Mouse (Mus musculus) E14TG2a.4 (cell line): Measurements from ENCODE around the gene Pold1.
A peak's percentile ranks its signal among the peaks of the same experiment; 100 is the strongest.

ENCODE experiments used
- H3K27me3 ChIP-seq: 2 replicates; pipeline ENCODE4 v1.6.1; 2014; ENCODE audit warnings: low read length, control low read depth; ENCODE audit not compliant: insufficient read depth
- H3K36me3 ChIP-seq: 2 replicates; pipeline ENCODE4 v1.6.1; 2014; ENCODE audit warnings: low read length, control low read depth; ENCODE audit not compliant: insufficient read depth
- H3K4me1 ChIP-seq: replicated peaks from 2 replicates; pipeline ENCODE4 v1.6.1; 2014; ENCODE audit warnings: low read depth, low read length, control low read depth
- H3K4me3 ChIP-seq: replicated peaks from 2 replicates; pipeline ENCODE4 v1.5.1; 2014; ENCODE audit warnings: mild to moderate bottlenecking, low read length
- H3K9me3 ChIP-seq: 2 replicates; pipeline ENCODE4 v1.6.1; 2014; ENCODE audit warnings: low read length, control low read depth
- CTCF ChIP-seq: conservative IDR thresholded peaks from 2 replicates; pipeline ENCODE4 v1.5.1; 2014; ENCODE audit warnings: low read length
- NANOG ChIP-seq: IDR thresholded peaks from 2 replicates; pipeline ENCODE4 v1.6.1; 2014; ENCODE audit warnings: borderline replicate concordance, low read length, mixed read lengths
- POU5F1 ChIP-seq: IDR thresholded peaks from 2 replicates; pipeline ENCODE4 v1.6.1; 2014; ENCODE audit warnings: low read length, borderline replicate concordance

The Pold1 gene

DNA sequence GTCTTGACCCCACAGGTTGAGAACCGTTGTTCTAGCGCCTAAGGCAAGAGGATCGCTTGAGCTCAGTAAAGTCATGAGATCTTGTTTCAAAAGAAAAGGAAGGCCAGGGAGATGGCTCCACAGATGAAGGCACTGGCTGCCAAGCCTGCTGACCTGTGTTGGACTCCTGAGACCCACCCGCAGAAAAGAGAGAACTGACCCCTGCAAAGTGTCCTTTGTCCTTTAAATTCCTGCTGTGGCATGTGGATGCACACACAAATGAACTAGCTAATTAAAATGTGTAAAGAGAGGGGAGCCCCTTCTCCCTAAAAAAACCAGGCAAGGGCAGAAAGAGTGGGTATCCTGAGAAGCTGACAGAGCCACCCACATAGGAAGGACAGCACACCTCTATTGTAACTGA lies 23.2 kb upstream of the Pold1 start:
- peak overlapping the region; percentile 48 for H3K4me3 ChIP-seq
- no peaks in the 10 kb centered on the region for H3K36me3 ChIP-seq
- H3K9me3 ChIP-seq = no peaks in the 10 kb centered on the region
- peaks cover 57% of the 10 kb centered on the region for H3K4me1 ChIP-seq
- H3K27me3 ChIP-seq = no peaks in the 10 kb centered on the region
- no peak for TF ChIP-seq CTCF
- TF ChIP-seq POU5F1 = no peak
- TF ChIP-seq NANOG = no peak

DNA sequence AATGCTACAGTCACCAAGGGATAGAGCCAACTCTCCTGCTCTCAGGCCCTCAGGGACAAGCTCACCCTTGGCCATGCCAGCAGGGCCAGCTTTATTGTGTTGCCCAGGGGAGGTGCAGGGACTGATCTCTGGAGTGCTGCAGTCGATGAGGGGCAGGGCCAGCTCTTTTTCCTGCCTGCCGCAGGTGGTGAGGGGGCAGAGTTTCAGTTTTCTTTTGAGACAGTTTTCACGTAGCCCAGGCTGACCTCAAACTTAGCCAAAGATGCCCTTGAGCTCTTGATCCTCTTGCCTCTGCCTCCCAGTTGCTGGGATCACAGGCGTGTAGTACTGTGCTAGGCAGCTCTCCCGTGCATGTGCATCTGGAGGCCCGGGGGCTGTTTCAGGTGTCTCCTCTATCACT lies 22.3 kb upstream of the Pold1 start:
- Histone ChIP-seq H3K4me3 (peak overlapping the region; percentile 20; the same call in 1 of the 2 replicates), H3K36me3 (no peaks in the 10 kb centered on the region), H3K9me3 (no peaks in the 10 kb centered on the region), H3K27me3 (no peaks in the 10 kb centered on the region), H3K4me1 (peaks cover 51% of the 10 kb centered on the region)
- TF ChIP-seq POU5F1 (no peak), NANOG (no peak), CTCF (no peak)

DNA sequence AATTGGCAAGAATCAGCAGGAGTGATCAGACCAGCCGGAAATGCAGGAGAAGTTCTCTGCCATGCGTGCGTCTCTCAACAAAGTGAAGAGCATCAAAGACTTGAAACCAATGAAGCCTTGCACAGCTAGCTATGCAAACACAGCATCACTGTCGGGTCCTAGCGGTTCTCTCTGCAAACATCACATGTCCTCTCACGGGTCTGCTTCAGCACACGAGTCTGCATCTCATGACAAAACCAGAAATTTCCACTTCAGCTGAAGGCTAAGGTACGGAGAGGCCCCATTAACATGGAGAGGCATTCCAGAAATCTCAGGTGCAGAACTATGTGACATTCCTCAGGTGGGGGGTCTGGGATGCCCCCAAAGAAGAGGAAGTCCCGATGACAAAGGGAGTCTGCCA lies 20.2 kb upstream of the Pold1 start:
- no peak overlapping the region for H3K4me3 ChIP-seq
- no peaks in the 10 kb centered on the region for H3K36me3 ChIP-seq
- no peaks in the 10 kb centered on the region for H3K27me3 ChIP-seq
- H3K4me1 ChIP-seq = peaks cover 59% of the 10 kb centered on the region
- TF ChIP-seq POU5F1 = no peak
- TF ChIP-seq NANOG = no peak
- TF ChIP-seq CTCF = no peak
- H3K9me3 ChIP-seq = no peaks in the 10 kb centered on the region

DNA sequence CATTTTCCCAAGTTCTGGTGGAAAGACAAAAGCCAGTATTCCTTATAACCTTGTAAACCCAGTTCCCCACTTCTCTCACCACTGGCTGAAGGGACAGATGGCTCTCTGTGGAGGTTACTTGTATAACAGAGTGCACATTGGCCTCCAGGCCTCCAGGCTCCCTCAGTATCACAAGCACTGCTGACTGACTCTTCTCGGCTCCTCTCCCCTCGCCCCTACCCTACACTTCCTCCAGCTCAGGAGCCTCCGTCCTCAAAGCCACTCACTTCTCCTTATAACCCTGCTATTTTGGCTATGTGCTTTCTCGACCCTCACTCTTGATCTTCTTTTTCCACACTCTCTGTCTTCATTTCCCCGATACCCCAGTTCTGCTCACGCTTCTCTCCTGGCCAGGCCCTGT lies 16.8 kb upstream of the Pold1 start:
- Histone ChIP-seq H3K4me1 (peaks cover 39% of the 10 kb centered on the region), H3K4me3 (no peak overlapping the region), H3K27me3 (no peaks in the 10 kb centered on the region), H3K36me3 (no peaks in the 10 kb centered on the region), H3K9me3 (no peaks in the 10 kb centered on the region)
- TF ChIP-seq NANOG (no peak), CTCF (no peak)

DNA sequence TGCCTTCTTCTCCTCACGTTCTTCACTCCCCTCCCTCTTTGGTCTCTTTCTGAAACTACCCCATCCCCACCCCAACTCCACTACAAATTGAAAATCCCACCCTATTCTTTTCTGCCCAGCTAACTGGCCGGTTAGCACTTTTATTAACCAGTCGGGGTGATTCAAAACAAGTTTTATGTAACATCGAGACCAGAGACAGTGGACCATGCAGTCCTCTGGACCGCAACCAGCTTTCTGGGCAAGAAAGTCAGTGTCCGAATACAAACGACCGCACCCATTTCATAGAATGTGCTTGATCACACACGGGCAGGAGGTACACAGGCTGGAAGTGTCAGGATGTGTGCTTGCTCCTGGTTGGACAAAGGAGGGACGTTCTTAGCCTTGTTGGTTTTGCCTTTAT lies 15.8 kb upstream of the Pold1 start:
- TF ChIP-seq CTCF = no peak
- TF ChIP-seq POU5F1 = no peak
- TF ChIP-seq NANOG = no peak
- H3K9me3 ChIP-seq = no peaks in the 10 kb centered on the region
- H3K4me1 ChIP-seq = peaks cover 47% of the 10 kb centered on the region
- no peaks in the 10 kb centered on the region for H3K27me3 ChIP-seq
- no peaks in the 10 kb centered on the region for H3K36me3 ChIP-seq
- no peak overlapping the region for H3K4me3 ChIP-seq

DNA sequence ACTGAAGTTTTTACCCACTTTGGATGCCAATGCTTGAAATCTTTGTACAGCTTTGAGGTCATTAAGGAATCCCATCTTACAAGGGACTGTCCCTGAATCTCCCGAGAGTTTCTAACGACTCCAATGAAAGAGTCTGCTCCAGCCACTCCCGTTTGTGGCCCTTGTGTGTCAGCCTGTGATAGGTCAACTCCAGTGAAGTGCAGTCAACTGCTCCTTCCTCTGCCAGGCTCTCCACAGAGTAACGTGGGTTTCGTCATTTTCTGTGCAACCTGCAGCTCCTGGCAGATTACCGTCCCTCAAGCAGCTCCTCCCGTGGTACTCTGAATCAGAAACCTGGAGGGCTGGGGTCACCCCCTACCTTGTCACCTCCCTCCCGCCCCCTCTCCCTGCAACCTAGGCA lies 14.6 kb upstream of the Pold1 start:
- H3K9me3 ChIP-seq = no peaks in the 10 kb centered on the region
- no peaks in the 10 kb centered on the region for H3K27me3 ChIP-seq
- H3K36me3 ChIP-seq = no peaks in the 10 kb centered on the region
- H3K4me3 ChIP-seq = no peak overlapping the region
- peaks cover 50% of the 10 kb centered on the region for H3K4me1 ChIP-seq
- no peak for TF ChIP-seq CTCF
- TF ChIP-seq NANOG = no peak
- TF ChIP-seq POU5F1 = no peak

DNA sequence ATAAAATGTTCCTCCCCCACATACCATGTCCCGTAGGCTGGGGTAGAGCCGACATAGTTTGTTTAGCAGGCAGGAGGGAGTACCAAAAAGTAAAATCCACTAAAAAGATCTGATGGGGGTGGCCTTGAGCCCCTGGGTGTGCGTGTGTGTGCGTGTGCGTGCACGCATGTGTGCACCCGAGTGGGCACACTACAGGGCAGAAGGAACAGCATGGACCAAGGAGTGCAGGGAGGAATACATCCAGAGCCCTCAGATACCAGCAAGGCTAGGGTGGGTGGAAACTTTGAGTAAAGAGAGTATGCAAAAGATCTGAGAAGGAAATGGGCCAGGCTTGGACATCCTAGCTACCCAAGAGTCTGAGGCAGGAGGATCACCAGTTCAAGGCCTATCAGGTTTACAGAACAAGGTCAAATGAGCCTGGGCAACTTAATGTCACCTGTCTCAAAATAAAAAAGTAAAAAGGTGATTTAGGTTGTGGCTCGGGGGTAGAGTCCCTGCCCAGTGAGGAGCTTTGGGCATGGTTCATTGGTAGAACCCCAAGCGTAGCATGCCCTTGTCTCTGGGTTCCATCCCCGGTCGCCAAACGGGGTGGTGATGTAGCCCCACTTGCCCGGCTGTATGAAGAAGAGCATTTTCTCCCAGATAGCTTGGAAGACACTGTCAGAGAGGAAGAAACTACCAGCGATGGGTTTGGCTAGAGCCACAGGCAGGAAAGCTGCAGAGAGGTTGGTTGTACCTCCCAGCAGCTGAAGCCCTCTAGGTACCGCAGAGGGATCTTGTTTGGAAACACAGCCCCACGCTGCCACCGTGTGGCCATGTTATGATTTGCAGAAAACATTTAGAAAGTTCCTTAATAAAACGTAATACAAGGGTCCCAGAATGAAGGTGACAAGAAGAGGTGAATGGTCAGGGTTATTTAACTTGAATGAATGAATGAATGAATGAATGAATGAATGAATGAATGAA lies 12.1 kb upstream of the Pold1 start:
- Histone ChIP-seq H3K36me3 (peaks cover 2% of the 10 kb centered on the region; the same call in 1 of the 2 replicates), H3K4me1 (peaks cover 75% of the 10 kb centered on the region), H3K4me3 (0 out of 2 replicates have a peak overlapping the region, but pooled peaks have one; percentile 23), H3K9me3 (no peaks in the 10 kb centered on the region), H3K27me3 (no peaks in the 10 kb centered on the region)
- TF ChIP-seq CTCF = peak; percentile 55
- no peak for TF ChIP-seq NANOG

DNA sequence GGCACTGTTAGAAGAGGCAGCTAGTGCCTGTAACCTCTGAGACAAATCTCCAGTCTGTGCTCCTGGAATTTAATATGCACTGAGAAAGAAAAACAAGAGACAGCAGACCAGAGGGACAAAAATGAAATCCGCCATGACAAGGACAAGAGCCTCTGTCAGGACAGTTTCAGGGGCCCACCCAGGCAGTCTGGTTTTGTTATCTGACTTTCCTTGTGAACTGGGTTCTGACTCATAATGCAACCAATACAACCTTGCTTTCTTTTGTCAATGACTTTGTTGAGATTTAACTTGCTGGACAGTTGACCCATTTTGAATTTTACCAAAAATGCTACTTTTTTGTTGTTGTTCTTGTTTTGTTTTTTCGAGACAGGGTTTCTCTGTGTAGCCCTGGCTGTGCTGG lies 9.0 kb upstream of the Pold1 start:
- Histone ChIP-seq H3K4me3 (0 out of 2 replicates have a peak overlapping the region, but pooled peaks have one; percentile 39), H3K27me3 (no peaks in the 10 kb centered on the region), H3K9me3 (no peaks in the 10 kb centered on the region), H3K36me3 (peaks cover 9% of the 10 kb centered on the region), H3K4me1 (peaks cover 68% of the 10 kb centered on the region)
- TF ChIP-seq NANOG (no peak), CTCF (no peak), POU5F1 (no peak)

DNA sequence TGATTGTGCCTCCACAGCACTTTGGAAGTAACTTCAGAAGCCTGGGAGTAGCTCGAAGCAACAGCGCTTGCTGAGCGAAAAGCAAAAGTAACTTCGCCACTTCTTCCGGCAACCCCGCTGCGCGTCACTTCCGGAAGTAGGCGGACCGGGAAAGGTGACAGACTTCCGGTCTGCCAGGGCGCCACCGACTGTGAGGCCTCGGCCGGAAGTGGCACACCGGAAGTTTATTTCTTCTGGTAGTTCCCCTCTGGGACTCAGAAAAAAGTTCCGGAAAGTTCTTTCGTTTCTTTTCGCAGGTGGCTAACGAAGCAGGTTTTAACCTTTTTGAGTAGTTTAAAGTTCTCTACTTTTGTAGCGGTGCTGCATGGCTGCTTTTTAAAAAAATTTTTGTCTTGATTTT lies 5.2 kb upstream of the Pold1 start, which contains the start of gene Nr1h2:
Gene Nr1h2 (minus strand): TSS at position 126 of the 400 bp plus-strand sequence.
- peak within 1 kb of the TSS; percentile 100 for H3K4me3 ChIP-seq
- H3K27me3 ChIP-seq = no peaks in the 10 kb centered on the region
- TF ChIP-seq POU5F1 = no peak
- no peak for TF ChIP-seq CTCF
- TF ChIP-seq NANOG = no peak
- H3K9me3 ChIP-seq = no peaks in the 10 kb centered on the region
- H3K4me1 ChIP-seq = peaks cover 82% of the 10 kb centered on the region
- H3K36me3 ChIP-seq = peaks cover 43% of the 10 kb centered on the region
